ENCODE assay signal across 8 mouse cellular contexts in genomic region chr17:29339170-29339768, GRCm38 (mm10). TPM values are rescaled to one million over a fixed set of nuclear protein-coding genes. Genes with fewer than 3 reads are reported as not detected.
DNase-seq lines count a peak whose midpoint lies in the region; ATAC-seq and TF ChIP-seq lines count a peak whose summit lies in the region.

No protein-coding gene starts in this region.

- no peaks in the 10 kb centered on the region for H3K9me3 ChIP-seq in forebrain, embryonic 12.5 days
- H3K9me3 ChIP-seq in hindbrain, embryonic 16.5 days (ENCODE audit: control insufficient read depth, low read length) = no peaks in the 10 kb centered on the region
- H3K9me3 ChIP-seq in liver, embryonic 13.5 days (replicated peaks) = no peaks in the 10 kb centered on the region

- H3K4me1 ChIP-seq in forebrain, embryonic 12.5 days = peaks cover 22% of the 10 kb centered on the region
- H3K4me1 ChIP-seq in hindbrain, embryonic 16.5 days (ENCODE audit: control insufficient read depth, insufficient read depth, low read depth, low read length) = peaks cover 28% of the 10 kb centered on the region
- peaks cover 30% of the 10 kb centered on the region for H3K4me1 ChIP-seq in liver, embryonic 13.5 days (replicated peaks)

- no peak for ATAC-seq in forebrain, embryonic 12.5 days (ENCODE audit: low FRiP score)
- no peak for ATAC-seq in hindbrain, embryonic 16.5 days
- no peak for ATAC-seq in liver, embryonic 13.5 days (ENCODE audit: low read depth)

- 91% methylated on average over 11 of the region's 11 CpGs for WGBS in forebrain, embryonic 12.5 days
- 75% methylated on average over 11 of the region's 11 CpGs for WGBS in hindbrain, embryonic 16.5 days
- WGBS in liver, embryonic 13.5 days (ENCODE audit: insufficient replicate concordance) = 77% methylated on average over 11 of the region's 11 CpGs

- peak overlapping the region; percentile 77 for H3K27ac ChIP-seq in layer of hippocampus, adult 2 months
- 0 out of 2 replicates have a peak overlapping the region, but pooled peaks have one; percentile 2 for H3K27ac ChIP-seq in forebrain, embryonic 12.5 days
- peak overlapping the region; percentile 62 for H3K27ac ChIP-seq in hindbrain, embryonic 16.5 days (ENCODE audit: low read depth, low read length)
- H3K27ac ChIP-seq in liver, embryonic 13.5 days = 0 out of 2 replicates have a peak overlapping the region, but pooled peaks have one; percentile 4

- H3K36me3 ChIP-seq in forebrain, embryonic 12.5 days (replicated peaks) = peaks cover 89% of the 10 kb centered on the region
- peaks cover 46% of the 10 kb centered on the region for H3K36me3 ChIP-seq in hindbrain, embryonic 16.5 days (ENCODE audit: control insufficient read depth, insufficient read depth, low read length)
- peaks cover 74% of the 10 kb centered on the region for H3K36me3 ChIP-seq in liver, embryonic 13.5 days

- no peak overlapping the region for H3K4me2 ChIP-seq in forebrain, embryonic 12.5 days
- no peak overlapping the region for H3K4me2 ChIP-seq in hindbrain, embryonic 16.5 days (ENCODE audit: low read length)
- H3K4me2 ChIP-seq in liver, embryonic 13.5 days = no peak overlapping the region

- H3K4me3 ChIP-seq in layer of hippocampus, adult 2 months = no peak overlapping the region
- no peak overlapping the region for H3K4me3 ChIP-seq in forebrain, embryonic 12.5 days (replicated peaks)
- H3K4me3 ChIP-seq in hindbrain, embryonic 16.5 days (ENCODE audit: low read length) = no peak overlapping the region
- no peak overlapping the region for H3K4me3 ChIP-seq in liver, embryonic 13.5 days (replicated peaks)

- H3K27me3 ChIP-seq in forebrain, embryonic 12.5 days = no peaks in the 10 kb centered on the region
- no peaks in the 10 kb centered on the region for H3K27me3 ChIP-seq in hindbrain, embryonic 16.5 days (replicated peaks; ENCODE audit: control insufficient read depth, insufficient read depth, low read length)
- no peaks in the 10 kb centered on the region for H3K27me3 ChIP-seq in liver, embryonic 13.5 days

- H3K9ac ChIP-seq in forebrain, embryonic 12.5 days = no peak overlapping the region
- H3K9ac ChIP-seq in hindbrain, embryonic 16.5 days (ENCODE audit: low read depth, low read length) = peak overlapping the region; percentile 35
- no peak overlapping the region for H3K9ac ChIP-seq in liver, embryonic 13.5 days

- DNase-seq in layer of hippocampus, adult 2 months (ENCODE audit: low spot score in 2 of 2) = no peak
- no peak for DNase-seq in layer of hippocampus, adult 18-20 months (ENCODE audit: low spot score in 2 of 2)
- DNase-seq in liver, embryonic 13.5 days = no peak
- no peak for DNase-seq in c-Kit-positive CD71-positive TER-119-positive erythroid progenitor cells, embryonic 14.5 days (ENCODE audit: low spot score)
- DNase-seq in spleen, postnatal 4 days (ENCODE audit: low spot score in 2 of 2) = no peak
- no peak for DNase-seq in urinary bladder, postnatal 14 days (ENCODE audit: low spot score)

- TF ChIP-seq CTCF in layer of hippocampus, adult 2 months (conservative IDR thresholded peaks at IDR 0.05) = no peak

RNA-seq across cellular contexts. Expression of gene Mtch1, which starts 8.5 kb away (rescaled TPM):
- total RNA-seq in layer of hippocampus, adult 2 months (2021) = 100 to 1,000 TPM; 587 to 618 TPM
- 100 to 1,000 TPM; 644 to 648 TPM for total RNA-seq in layer of hippocampus, adult 18-20 months (2021)
- polyA plus RNA-seq in forebrain, embryonic 12.5 days (2016; fragmentation: Nextera tagmentation; extraction: Ambion mirVana) = 381 and 393 TPM in 2 replicates
- 328 and 463 TPM in 2 replicates for polyA plus RNA-seq in hindbrain, embryonic 16.5 days (2015; fragmentation: Nextera tagmentation; extraction: Ambion mirVana)
- polyA plus RNA-seq in liver, embryonic 13.5 days (2015; fragmentation: Nextera tagmentation; extraction: Ambion mirVana) = 55.2 and 64.0 TPM in 2 replicates

RNA-seq across cellular contexts. Expression of gene Fgd2, which starts 21.4 kb away (rescaled TPM):
- total RNA-seq in layer of hippocampus, adult 2 months (2021) = 1 to 10 TPM; 3.8 to 4.4 TPM
- 1 to 10 TPM; 4.4 to 5.8 TPM for total RNA-seq in layer of hippocampus, adult 18-20 months (2021)
- polyA plus RNA-seq in forebrain, embryonic 12.5 days (2016; fragmentation: Nextera tagmentation; extraction: Ambion mirVana) = 3.4 and 3.7 TPM in 2 replicates
- polyA plus RNA-seq in hindbrain, embryonic 16.5 days (2015; fragmentation: Nextera tagmentation; extraction: Ambion mirVana) = 6.5 and 9.1 TPM in 2 replicates
- 4.5 and 5.0 TPM in 2 replicates for polyA plus RNA-seq in liver, embryonic 13.5 days (2015; fragmentation: Nextera tagmentation; extraction: Ambion mirVana)

RNA-seq across cellular contexts. Expression of gene Pi16, which starts 21.8 kb away (rescaled TPM):
- 1 to 10 TPM in 1 of 2 experiments, under 1 TPM in 1; 0.74 to 1.1 TPM for total RNA-seq in layer of hippocampus, adult 2 months (2021)
- total RNA-seq in layer of hippocampus, adult 18-20 months (2021) = 1 to 10 TPM in 1 of 2 experiments, under 1 TPM in 1; 0.92 to 1.3 TPM
- 1.8 and 2.2 TPM in 2 replicates for polyA plus RNA-seq in forebrain, embryonic 12.5 days (2016; fragmentation: Nextera tagmentation; extraction: Ambion mirVana)
- polyA plus RNA-seq in hindbrain, embryonic 16.5 days (2015; fragmentation: Nextera tagmentation; extraction: Ambion mirVana) = 2.0 and 2.4 TPM in 2 replicates
- polyA plus RNA-seq in liver, embryonic 13.5 days (2015; fragmentation: Nextera tagmentation; extraction: Ambion mirVana) = 0.30 and 0.32 TPM in 2 replicates

Comparison
In these comparisons a context has a peak if more than half of its experiments do, and no peak if none do; other contexts are left out.
1. H3K27ac ChIP-seq: peak in every context shown above with its lines; median percentile 77 in layer of hippocampus, adult 2 months; 62 in hindbrain, embryonic 16.5 days; 4 in liver, embryonic 13.5 days; 2 in forebrain, embryonic 12.5 days.